Mouse (Mus musculus): ENCODE data around the gene Rab26. TPM values are rescaled to one million over a fixed set of nuclear protein-coding genes. Genes with fewer than 3 reads are reported as not detected.

Gene Rab26
- total and polyA plus RNA-seq, 3 experiments = 0.36 to 1.3 (median 0.40) TPM

- dilution Hi-C loops (cut with MboI; ENCODE audit: extremely low pct_ligation_motif_present, extremely low pct_unique_long_range_greater_than_20kb, low sequenced_read_pairs) = no loop called here
- Histone ChIP-seq H3K4me3 (replicated peaks in 1 of 3; ENCODE audit: low read depth in 2 of 3, low read length in 2 of 3, poor library complexity in 1 of 3) (peak overlapping the region; percentile 65 to 97 (median 95)), H3K79me2 (replicated peaks; ENCODE audit: control insufficient read depth, extremely low read depth, insufficient read depth, poor library complexity, severe bottlenecking) (peaks cover 63% of the 10 kb centered on the region), H3K36me3 (replicated peaks in 1 of 2; ENCODE audit: control insufficient read depth in 1 of 2, insufficient read depth in 1 of 2, low read length in 1 of 2) (peaks cover 24 to 59% of the 10 kb centered on the region in 2 experiments), H3K27ac (ENCODE audit: insufficient read depth, low read depth) (peak overlapping the region; percentile 14; the same call in 1 of the 2 replicates), H3K27me3 (replicated peaks) (no peaks in the 10 kb centered on the region), H3K4me2 (ENCODE audit: insufficient read depth, low read depth, poor library complexity, severe bottlenecking) (peak overlapping the region; percentile 89), H3K9ac (ENCODE audit: insufficient read depth, low read depth) (peak overlapping the region; percentile 88), H3K4me1 (ENCODE audit: control insufficient read depth in 1 of 2, insufficient read depth in 2 of 2) (peaks cover 27 to 49% of the 10 kb centered on the region in 2 experiments), H3K9me3 (replicated peaks; ENCODE audit: low read length) (no peaks in the 10 kb centered on the region)
- DNase-seq (ENCODE audit: extremely low read depth) = no peak
- TF ChIP-seq ZNF384 (IDR thresholded peaks at IDR 0.05; ENCODE audit: low read depth, low read length) = no peak
- TF ChIP-seq POLR2A (IDR thresholded peaks at IDR 0.05; ENCODE audit: low read depth, low read length) = no peak
- TF ChIP-seq SMC3 (IDR thresholded peaks at IDR 0.05; ENCODE audit: low read depth, low read length) = no peak
- no peak for TF ChIP-seq CHD2 (IDR thresholded peaks at IDR 0.05; ENCODE audit: low read length)
- no peak for TF ChIP-seq JUN (IDR thresholded peaks at IDR 0.05; ENCODE audit: insufficient read depth, low read depth, low read length)
- 0 out of 2 replicates have a peak, but pooled peaks have one; percentile 5 for TF ChIP-seq NRF1 (IDR thresholded peaks at IDR 0.05; ENCODE audit: low read depth, low read length)
- in situ Hi-C loops (cut with MboI; ENCODE audit: low pct_ligation_motif_present, low pct_unique_long_range_greater_than_20kb, low sequenced_read_pairs) = no loop called here
These were observed 6.7 kb downstream of the Rab26 start for GRCm38 (mm10) chr17:24527315-24527714.

GRCm38 (mm10) chr17:24524734-24525133 is 9.3 kb downstream of the Rab26 start:
- Histone ChIP-seq H3K36me3 (replicated peaks in 1 of 2; ENCODE audit: control insufficient read depth in 1 of 2, insufficient read depth in 1 of 2, low read length in 1 of 2) (peaks cover 23 to 66% of the 10 kb centered on the region in 2 experiments), H3K27ac (ENCODE audit: insufficient read depth, low read depth) (no peak overlapping the region), H3K27me3 (replicated peaks) (no peaks in the 10 kb centered on the region), H3K4me3 (replicated peaks in 1 of 3; ENCODE audit: low read depth in 2 of 3, low read length in 2 of 3, poor library complexity in 1 of 3) (no peak overlapping the region), H3K79me2 (replicated peaks; ENCODE audit: control insufficient read depth, extremely low read depth, insufficient read depth, poor library complexity, severe bottlenecking) (peaks cover 77% of the 10 kb centered on the region), H3K9ac (ENCODE audit: insufficient read depth, low read depth) (no peak overlapping the region), H3K4me2 (ENCODE audit: insufficient read depth, low read depth, poor library complexity, severe bottlenecking) (no peak overlapping the region), H3K9me3 (replicated peaks; ENCODE audit: low read length) (no peaks in the 10 kb centered on the region), H3K4me1 (ENCODE audit: control insufficient read depth in 1 of 2, insufficient read depth in 2 of 2) (peaks cover 5 to 28% of the 10 kb centered on the region in 2 experiments)
- no peak for TF ChIP-seq USF2 (conservative IDR thresholded peaks at IDR 0.05; ENCODE audit: low read depth, low read length)
- no peak for TF ChIP-seq ZKSCAN1 (IDR thresholded peaks at IDR 0.05; ENCODE audit: borderline replicate concordance, low read depth, low read length)
- TF ChIP-seq NELFE (IDR thresholded peaks at IDR 0.05; ENCODE audit: low read depth, low read length) = no peak
- TF ChIP-seq BHLHE40 (IDR thresholded peaks at IDR 0.05; ENCODE audit: low read depth, low read length) = no peak
- TF ChIP-seq CHD2 (IDR thresholded peaks at IDR 0.05; ENCODE audit: low read length) = no peak
- TF ChIP-seq PAX5 (IDR thresholded peaks at IDR 0.05; ENCODE audit: low read length) = no peak
- TF ChIP-seq CHD1 (IDR thresholded peaks at IDR 0.05; ENCODE audit: low read depth, low read length) = no peak
- TF ChIP-seq CTCF (conservative IDR thresholded peaks at IDR 0.05 in 1 of 2, IDR thresholded peaks at IDR 0.05 in 1 of 2; ENCODE audit: low read depth in 2 of 2, low read length in 2 of 2) = no peak
- TF ChIP-seq RAD21 (IDR thresholded peaks at IDR 0.05; ENCODE audit: low read depth, low read length) = no peak
- no peak for TF ChIP-seq MAX (IDR thresholded peaks at IDR 0.05; ENCODE audit: low read length)
- no peak for TF ChIP-seq ELF1 (IDR thresholded peaks at IDR 0.05; ENCODE audit: low read depth, low read length)
- no peak for TF ChIP-seq MEF2A (IDR thresholded peaks at IDR 0.05; ENCODE audit: borderline replicate concordance, low read depth, low read length)
- no peak for TF ChIP-seq USF1 (IDR thresholded peaks at IDR 0.05; ENCODE audit: low read depth, low read length)
- dilution Hi-C loops (cut with MboI; ENCODE audit: extremely low pct_ligation_motif_present, extremely low pct_unique_long_range_greater_than_20kb, low sequenced_read_pairs) = no loop called here
- DNase-seq (ENCODE audit: extremely low read depth) = no peak
- in situ Hi-C loops (cut with MboI; ENCODE audit: low pct_ligation_motif_present, low pct_unique_long_range_greater_than_20kb, low sequenced_read_pairs) = no loop called here
